Mouse (Mus musculus): Measurements from ENCODE around the gene Ccsap.

DNA sequence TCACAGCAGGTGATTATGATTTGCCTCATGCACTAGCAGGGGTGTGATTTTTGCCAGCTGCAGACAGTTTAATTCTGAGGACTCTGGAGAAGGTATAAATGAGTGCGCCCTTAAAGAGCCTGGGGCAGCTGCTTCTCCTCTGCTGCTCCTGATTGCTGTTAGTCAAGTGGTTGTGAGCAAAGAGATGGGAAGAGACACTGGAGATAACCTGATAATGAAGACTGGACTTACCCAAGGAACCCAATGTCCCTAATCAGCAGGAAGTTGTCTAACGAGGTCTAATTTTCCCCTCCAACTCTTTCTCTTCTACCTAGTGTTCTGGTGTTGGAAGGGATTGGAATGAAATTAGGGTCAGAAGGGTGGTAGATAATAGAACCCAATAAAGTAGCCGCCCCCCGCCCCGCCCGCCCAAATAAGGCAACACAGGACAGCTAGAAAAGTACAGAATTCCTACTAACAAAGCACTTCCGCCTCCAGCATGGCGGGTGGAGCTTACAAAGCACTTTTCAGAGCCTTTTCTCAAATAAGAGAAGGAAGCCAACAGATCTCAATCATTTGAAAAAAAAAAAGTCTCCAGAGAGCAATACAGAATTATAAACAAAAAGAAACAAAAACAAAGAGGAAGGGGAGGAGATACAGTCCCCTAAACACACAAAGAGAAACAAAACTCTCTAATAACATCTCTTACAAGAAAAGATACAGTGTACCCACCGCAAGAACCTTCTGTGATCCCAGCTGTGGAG, 5.1 kb downstream of the Ccsap start:
- TF ChIP-seq CTCF (IDR thresholded peaks at IDR 0.05; ENCODE audit: low read depth) (no peak), EP300 (IDR thresholded peaks at IDR 0.05; ENCODE audit: low read depth) (no peak)
